Mouse (Mus musculus) megakaryocyte, adult 5-6 weeks (primary cell): ENCODE data around the gene Lrrc25. TPM values are rescaled to one million over a fixed set of nuclear protein-coding genes. Genes with fewer than 3 reads are reported as not detected.

ENCODE experiments used
- ATAC-seq: 2 replicates; pipeline ENCODE4 v1.8.0; 2016; ENCODE audit warnings: mild to moderate bottlenecking, inconsistent platforms; ENCODE audit not compliant: poor library complexity, severe bottlenecking
- total RNA-seq, 2 experiments: library from RNA; stranded (forward) in 1 of 2; stranded (reverse) in 1 of 2; fragments of 153-499, 151-499 nt in 1 of 2; fragments of 221-1000, 200-1000 nt in 1 of 2; gene quantifications; 2 replicates each; pipeline versions ENCODE4 v1.2.3 to v1.2.4; 2015 to 2017

The Lrrc25 gene
- total RNA-seq, 2 experiments from 2014 or later = 29.3 to 62.2 TPM

DNA sequence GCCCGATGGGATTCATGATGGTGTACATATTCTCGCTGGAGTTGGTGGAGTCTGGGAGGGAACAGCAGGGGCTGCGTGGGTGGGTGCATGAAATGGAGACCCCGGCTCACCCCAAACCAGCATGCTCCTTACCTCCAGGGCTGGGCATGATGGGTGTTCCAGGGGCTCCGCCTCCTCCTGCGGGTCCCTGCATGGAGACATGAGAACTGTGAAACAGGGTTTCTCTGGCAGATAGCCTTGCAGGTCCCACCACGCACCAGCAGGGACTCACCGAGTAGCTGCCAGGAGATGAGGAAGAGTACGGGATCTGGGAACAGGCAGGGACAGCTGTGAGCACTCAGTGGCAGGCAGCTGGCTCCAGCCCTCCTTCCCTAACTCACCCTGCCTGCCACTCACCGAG is 17.2 kb upstream of the Lrrc25 start:
- ATAC-seq = no peak

DNA sequence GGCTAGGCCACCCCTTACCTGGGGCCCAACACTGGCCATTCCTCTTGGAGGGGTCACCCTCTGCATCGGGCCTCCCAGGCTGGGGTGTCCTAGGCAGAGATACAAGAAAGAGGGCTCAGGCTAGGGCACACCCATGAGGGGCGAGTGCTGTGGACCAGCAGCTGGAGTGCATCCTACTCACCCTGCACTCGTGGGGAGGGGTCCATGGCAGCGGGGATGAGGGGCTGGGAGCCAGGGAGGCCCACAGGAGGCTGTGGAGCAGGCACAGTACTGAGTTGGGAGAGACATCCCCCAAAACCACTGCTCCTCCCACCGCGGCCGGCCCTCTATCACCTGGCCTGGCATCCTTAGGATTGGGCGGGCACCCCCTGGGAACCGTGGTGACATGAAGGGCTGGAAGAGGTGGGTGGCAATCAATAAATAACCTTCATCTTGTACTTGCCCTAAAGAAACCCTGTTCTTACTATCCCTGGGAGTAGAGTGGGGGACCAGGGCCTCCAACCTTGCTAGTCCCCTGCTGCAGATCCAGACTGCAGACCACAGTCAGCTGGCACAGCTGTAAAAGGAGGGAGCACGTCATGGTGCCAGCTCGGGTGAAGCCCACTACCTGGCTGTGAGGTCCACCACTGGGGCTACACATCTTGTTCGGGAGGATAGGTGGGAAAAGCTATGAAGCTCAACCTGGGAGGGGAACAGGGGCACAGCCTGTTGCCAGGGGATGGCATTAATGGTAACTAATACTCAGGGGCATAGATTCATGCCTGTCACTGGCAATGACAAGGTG is 16.3 kb upstream of the Lrrc25 start:
- ATAC-seq = no peak

DNA sequence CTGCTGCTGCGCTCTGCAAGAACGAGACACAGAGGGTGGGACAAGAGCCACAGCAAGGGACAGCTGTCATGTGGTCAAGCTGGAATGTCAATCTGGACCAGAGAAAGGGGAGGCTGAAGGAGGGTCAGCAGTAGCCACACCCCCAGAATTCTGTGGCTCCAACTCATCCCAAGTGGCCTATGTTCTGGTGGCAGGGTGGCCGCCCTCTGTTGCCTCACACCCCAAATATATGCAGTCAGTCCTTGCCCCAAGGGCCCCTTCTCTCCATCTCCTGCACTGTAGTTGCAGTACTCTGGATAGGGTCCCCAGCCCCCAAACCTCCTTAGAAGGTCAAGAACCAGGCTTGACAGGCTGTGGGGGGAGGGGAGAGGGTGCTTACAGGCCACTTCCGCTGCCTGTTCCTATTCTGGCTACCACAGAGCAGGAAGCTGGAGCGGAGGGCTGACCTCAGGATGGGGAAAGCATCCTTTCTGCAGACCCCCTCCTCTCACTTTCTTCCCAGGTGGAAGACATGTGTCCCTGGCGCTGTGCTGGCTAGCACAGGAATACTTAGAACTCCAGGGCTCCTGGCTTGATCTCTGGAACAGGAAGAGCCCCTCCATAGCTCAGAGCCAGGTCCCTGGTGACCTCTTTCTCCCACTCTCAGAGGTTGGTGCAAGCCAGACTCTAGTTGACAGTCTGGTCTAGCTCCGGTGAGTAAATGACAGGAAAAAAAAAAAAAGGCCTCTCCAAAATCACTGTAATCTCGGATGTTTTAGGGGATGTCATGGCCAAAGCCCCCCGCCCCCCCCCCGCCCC is 15.3 kb upstream of the Lrrc25 start:
- ATAC-seq = peak; percentile 62

DNA sequence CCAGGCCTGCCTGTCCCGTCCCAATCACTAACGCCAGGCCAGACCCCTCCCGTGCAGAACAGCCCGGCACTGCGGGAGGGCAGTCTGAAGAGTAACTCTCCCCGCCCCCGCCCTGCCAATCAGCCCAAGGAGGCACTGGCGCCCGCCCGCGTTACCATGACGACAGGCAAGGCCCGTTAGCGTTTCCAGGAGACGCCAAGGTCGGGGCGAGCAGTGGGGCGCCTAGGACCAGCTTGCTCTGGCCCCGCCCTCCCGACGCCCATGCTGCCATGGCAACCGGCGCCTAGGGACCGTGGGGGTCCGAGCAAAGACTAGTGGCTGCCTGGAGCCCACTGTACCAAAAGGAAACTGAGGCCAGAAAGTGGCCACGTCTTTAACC is 14.7 kb upstream of the Lrrc25 start:
- peak; percentile 91 for ATAC-seq

- ATAC-seq = no peak
Observed at GRCm38 (mm10) chr8:70602139-70602811, 13.7 kb upstream of the Lrrc25 start.

DNA sequence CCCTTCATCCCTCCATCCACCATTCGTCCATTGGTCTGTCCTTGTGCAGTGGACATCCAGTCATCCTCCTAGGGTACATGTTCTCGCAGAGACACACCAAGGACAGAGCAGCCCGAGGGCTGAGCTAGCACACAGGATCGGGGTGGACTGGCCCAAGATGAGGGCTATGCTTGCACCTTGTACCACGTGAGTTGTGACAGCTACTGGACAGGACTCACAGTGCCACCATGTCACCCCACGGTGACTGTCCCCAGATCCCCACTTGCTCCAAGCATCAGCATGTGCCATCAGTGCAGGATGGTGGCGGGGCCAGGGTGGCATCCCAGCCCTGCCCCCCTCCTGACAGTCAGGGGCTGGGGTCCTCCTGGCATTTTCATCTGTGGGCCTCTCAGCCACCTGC is 11.4 kb upstream of the Lrrc25 start:
- ATAC-seq = no peak

DNA sequence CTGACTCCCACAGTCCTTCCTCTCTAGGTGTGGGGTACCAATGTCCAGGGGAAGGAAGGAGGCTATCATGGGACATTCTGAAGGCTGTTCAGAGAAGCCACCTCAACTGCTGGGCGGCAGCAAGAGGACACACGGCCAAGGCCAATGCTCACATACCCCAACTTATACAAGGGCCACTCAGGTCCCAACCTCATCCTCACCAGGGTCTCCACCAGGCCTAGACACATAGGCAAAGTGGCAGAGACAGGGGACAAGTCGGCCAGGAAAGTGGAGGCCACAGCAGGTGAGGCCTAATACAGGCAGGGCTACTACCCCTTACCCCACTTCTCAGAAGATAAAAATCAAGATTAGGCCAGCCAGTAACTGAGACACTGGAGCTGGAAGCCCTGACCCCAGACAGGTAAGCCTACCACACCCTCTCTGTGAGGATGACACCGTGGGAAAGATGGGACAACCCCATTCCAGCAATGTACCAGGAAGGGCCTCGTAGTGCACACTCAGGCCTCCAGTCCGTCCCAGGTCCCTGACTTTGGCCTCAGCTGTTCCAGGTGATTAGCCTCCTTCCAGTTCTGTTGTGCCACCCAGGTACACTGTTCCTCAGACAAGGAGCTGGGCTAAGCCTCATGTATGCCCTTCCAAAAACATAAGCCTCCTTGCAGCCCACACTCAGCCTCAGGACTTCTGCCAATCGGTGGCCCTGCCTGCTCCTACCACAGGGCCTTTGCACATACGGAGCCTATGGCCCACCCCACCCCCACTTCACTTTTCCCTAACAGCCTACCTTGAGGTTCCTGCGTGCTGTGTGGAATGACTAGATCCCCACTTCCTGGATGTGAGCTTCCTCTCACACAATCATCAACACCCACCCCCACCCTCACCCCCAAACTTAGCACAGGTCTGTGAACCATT is 9.8 kb upstream of the Lrrc25 start:
- ATAC-seq = no peak

GRCm38 (mm10) chr8:70606780-70607602 is 9.0 kb upstream of the Lrrc25 start:
- no peak for ATAC-seq

- ATAC-seq = no peak
Observed at GRCm38 (mm10) chr8:70607603-70607897, 8.4 kb upstream of the Lrrc25 start.

DNA sequence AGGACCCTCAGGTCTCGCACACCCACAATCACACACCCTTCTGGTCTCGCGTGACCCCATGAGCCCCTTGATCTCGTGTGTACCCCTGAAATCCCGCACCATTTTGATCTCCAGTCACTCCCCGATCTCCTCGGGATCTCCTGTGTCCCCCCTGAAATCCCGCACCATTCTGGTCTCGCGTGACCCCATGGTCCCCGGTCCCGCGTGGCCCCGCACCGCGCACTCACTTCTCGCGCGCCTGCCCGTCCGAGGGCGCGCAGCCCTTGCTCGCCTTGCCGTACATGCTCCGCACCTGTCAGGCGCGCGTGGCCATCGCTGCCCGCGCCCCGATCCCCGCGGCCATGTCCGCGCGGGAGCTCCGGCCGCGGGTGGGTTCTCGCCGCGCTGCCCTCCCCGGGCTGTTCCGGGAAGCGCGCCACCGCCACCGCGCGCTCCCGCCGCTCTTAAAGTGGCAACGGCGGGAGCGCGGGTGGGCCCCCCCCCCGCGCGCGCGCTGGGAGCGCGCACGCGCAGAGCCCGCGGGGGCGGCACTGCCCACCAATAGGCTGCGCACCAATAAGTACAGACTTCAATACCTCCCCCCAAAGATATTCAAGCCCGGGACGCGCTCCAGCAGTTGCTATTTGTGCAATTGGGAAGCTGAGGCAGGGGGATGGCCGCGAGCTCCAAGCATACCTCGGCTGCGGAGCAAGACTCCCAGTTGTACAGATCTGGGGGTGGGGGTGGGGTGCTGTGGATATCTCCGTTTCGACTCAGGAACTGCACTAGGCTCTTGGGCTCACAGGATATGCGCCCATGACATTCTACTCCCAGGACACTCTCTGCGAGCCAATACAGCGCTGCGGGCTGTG is 7.8 kb upstream of the Lrrc25 start:
- no peak for ATAC-seq

DNA sequence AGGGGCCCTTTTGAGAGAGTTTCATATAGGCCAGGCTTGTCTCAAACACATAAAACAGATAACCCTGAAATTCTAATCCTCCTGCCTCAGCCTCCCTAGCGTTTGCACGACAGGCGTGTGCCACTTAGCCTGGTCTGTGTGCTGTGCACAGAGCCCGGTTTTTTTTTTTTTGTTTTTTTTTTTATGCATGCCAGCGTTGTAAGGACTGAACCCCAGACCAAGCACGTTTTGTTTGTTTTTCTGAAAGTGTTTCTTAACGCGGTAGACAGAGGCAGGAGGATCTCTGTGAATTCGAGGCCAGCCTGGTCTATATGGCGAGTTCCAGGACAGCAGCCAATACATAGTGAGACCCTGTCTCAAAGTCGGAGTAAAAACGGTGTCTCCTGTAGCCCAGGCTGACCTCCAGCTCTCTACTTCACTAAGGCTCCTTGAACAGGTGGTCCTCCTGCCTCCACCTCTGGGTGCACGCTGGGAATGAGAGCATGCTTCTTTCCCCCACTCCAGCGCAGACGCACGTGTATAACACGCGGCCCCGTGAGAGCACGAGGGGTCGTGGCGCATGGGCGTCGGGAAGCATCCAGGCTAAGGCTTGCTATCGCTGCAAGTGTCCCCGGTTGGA is 7.1 kb upstream of the Lrrc25 start, which contains the start of gene Ssbp4:
TSS of gene Ssbp4 (minus strand) at position 124 of the 619 bp plus-strand sequence.
- no peak for ATAC-seq

DNA sequence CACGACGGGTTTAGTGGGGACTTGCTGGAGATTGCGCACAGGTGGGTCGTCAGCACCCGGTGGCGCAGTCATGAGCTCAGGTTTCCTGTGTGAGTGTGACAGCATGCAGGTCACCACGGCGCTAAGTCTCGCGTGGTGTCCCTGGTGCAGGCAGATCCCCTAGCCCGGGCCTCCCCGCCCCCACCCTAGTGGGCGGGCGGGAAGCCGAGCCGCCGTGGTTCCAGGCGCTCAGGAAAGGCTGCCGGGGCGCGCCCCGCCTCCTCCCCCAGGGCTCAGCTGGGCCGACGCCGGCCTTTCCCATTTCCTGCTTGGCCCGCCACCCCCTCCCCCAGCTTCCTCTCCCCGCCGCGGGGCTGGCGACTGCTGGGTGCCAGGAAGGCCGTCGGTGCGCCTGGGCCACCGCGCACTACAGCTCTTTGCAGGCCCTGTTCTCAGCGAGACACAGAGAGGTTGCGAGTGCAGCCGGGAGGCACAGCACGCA is 6.5 kb upstream of the Lrrc25 start:
- ATAC-seq = peak; percentile 28

GRCm38 (mm10) chr8:70609849-70610795 is 5.8 kb upstream of the Lrrc25 start:
- peak; percentile 63 for ATAC-seq

DNA sequence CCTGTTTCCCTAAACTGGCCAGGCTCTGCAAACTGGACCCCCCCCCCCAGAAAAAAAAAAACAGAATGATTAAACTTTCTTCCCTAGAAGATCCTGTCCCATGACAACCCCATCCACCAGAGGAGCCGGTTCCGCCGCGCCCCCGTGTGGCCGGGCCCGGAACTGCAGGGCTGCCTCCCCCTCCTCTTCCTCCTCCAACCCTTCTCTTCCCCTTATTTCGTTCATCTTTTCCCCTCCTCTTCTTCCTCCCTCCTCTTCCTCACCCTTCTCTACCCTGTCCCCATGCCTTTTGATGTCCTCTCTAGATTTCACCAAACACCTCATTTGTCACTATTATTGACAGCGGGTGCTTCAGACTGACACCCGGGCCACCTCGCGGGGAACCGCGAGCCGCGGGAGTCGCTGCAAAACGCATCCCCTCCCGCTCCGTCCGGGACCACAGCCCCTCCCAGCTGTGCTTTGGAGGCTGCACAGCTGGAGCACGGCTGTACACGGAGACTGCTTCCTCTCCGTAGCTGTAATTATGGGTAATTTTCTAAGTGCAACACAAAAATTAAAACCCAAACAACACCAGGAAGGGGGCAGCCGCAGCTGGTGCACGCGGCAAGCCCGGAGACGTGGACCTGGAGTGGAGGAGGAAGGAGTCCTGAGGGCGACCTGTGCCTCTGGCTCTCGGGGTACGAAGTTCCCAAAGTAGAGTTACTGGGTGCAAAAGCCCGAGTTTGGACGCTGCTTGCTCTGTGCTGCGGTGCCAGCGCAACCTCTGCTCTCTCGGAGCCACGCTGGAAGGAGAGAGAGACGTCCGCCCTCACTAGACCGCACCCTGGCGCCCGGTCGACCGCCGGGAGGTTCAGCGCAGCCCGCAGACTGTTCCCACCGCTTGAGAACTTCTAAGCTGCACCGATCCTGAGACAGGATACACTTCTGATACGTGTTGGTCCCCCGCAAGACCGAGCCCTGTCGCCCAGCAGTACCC is 4.9 kb upstream of the Lrrc25 start:
- peak; percentile 32 for ATAC-seq

- peak; percentile 41 for ATAC-seq
Observed at GRCm38 (mm10) chr8:70611849-70612248, 4.1 kb upstream of the Lrrc25 start.

GRCm38 (mm10) chr8:70613763-70614162 is 2.2 kb upstream of the Lrrc25 start:
- no peak for ATAC-seq
